Mouse (Mus musculus) embryo, embryonic 11 days (tissue): ENCODE data around the gene Mylk.
"Not testable (repeated sequence)": the region's sequence is repeated elsewhere in the genome, so short reads cannot be mapped to it uniquely, and the experiment has no call there.

ENCODE experiments used
- DNase-seq: peaks from one replicate; pipeline ENCODE4 v3.0.0-alpha.2; 2015

Gene Mylk

GRCm38 (mm10) chr16:34772445-34773032 is 27.5 kb downstream of the Mylk start:
- peak; percentile 65 for DNase-seq

- DNase-seq = no peak
These were observed 37.4 kb downstream of the Mylk start for GRCm38 (mm10) chr16:34782442-34782841.

- DNase-seq = no peak
These were observed 38.5 kb downstream of the Mylk start for GRCm38 (mm10) chr16:34783536-34783935.

GRCm38 (mm10) chr16:34784675-34785074 is 39.7 kb downstream of the Mylk start:
- DNase-seq = no peak

- DNase-seq = no peak
These were observed 47.5 kb downstream of the Mylk start for GRCm38 (mm10) chr16:34792555-34792954.

GRCm38 (mm10) chr16:34793000-34793399 is 48.0 kb downstream of the Mylk start:
- DNase-seq = peak; percentile 13

- DNase-seq = no peak
These were observed 56.2 kb downstream of the Mylk start for GRCm38 (mm10) chr16:34801222-34801621.

GRCm38 (mm10) chr16:34804286-34805010 is 59.4 kb downstream of the Mylk start:
- peak; percentile 72 for DNase-seq

- DNase-seq = peak; percentile 53
These were observed 62.1 kb downstream of the Mylk start for GRCm38 (mm10) chr16:34806883-34807767.

GRCm38 (mm10) chr16:34807768-34808275 is 62.8 kb downstream of the Mylk start:
- peak; percentile 37 for DNase-seq

GRCm38 (mm10) chr16:34812165-34812564 is 67.2 kb downstream of the Mylk start:
- DNase-seq = no peak

GRCm38 (mm10) chr16:34813161-34813560 is 68.2 kb downstream of the Mylk start:
- not testable (repeated sequence) for DNase-seq

- no peak for DNase-seq
These were observed 68.6 kb downstream of the Mylk start for GRCm38 (mm10) chr16:34813570-34813969.

GRCm38 (mm10) chr16:34814612-34815011 is 69.6 kb downstream of the Mylk start:
- DNase-seq = no peak

GRCm38 (mm10) chr16:34816548-34816947 is 71.5 kb downstream of the Mylk start:
- no peak for DNase-seq

GRCm38 (mm10) chr16:34825111-34825744 is 80.2 kb downstream of the Mylk start:
- no peak for DNase-seq

- DNase-seq = no peak
These were observed 89.5 kb downstream of the Mylk start for GRCm38 (mm10) chr16:34834477-34834876.

- DNase-seq = no peak
These were observed 94.1 kb downstream of the Mylk start for GRCm38 (mm10) chr16:34839004-34839703.

- DNase-seq = peak; percentile 54
These were observed 94.8 kb downstream of the Mylk start for GRCm38 (mm10) chr16:34839704-34840331.

GRCm38 (mm10) chr16:34844783-34845182 is 99.8 kb downstream of the Mylk start:
- no peak for DNase-seq

- no peak for DNase-seq
These were observed 102.6 kb downstream of the Mylk start for GRCm38 (mm10) chr16:34847638-34848037.

- DNase-seq = no peak
These were observed 109.1 kb downstream of the Mylk start for GRCm38 (mm10) chr16:34854066-34854465.
